Mouse (Mus musculus) hindbrain, embryonic 16.5 days (tissue): Measurements from ENCODE around the gene Pmel. TPM values are rescaled to one million over a fixed set of nuclear protein-coding genes. Genes with fewer than 3 reads are reported as not detected.

Experiments
- ATAC-seq: fragments of 200-750 bp; cut with Nextera tagmentation; 2 replicates; pipeline ENCODE4 v1.8.0; 2017; ENCODE audit warnings: moderate TSS enrichment, moderate library complexity
- H3K27ac ChIP-seq: fragments of 300-500 bp; sonication (generic); 2 replicates; pipeline ENCODE4 v1.5.1; 2014; ENCODE audit warnings: low read depth, mild to moderate bottlenecking, control low read depth, low read length, moderate library complexity
- H3K27me3 ChIP-seq: fragments of 300-500 bp; sonication (generic); replicated peaks from 2 replicates; pipeline ENCODE4 v1.6.1; 2014; ENCODE audit warnings: low read length; ENCODE audit not compliant: control insufficient read depth, insufficient read depth
- H3K36me3 ChIP-seq: fragments of 300-500 bp; sonication (generic); 2 replicates; pipeline ENCODE4 v1.6.1; 2014; ENCODE audit warnings: mild to moderate bottlenecking, low read length, moderate library complexity, mixed read lengths; ENCODE audit not compliant: control insufficient read depth, insufficient read depth
- H3K4me1 ChIP-seq: fragments of 300-500 bp; sonication (generic); 2 replicates; pipeline ENCODE4 v1.6.1; 2014; ENCODE audit warnings: low read depth, low read length; ENCODE audit not compliant: control insufficient read depth, insufficient read depth
- H3K4me2 ChIP-seq: fragments of 300-500 bp; sonication (generic); 2 replicates; pipeline ENCODE4 v1.6.1; 2014; ENCODE audit warnings: mild to moderate bottlenecking, low read length, control low read depth, moderate library complexity
- H3K4me3 ChIP-seq: fragments of 300-500 bp; sonication (generic); 2 replicates; pipeline ENCODE4 v1.5.1; 2014; ENCODE audit warnings: mild to moderate bottlenecking, low read length, control low read depth, moderate library complexity
- H3K9ac ChIP-seq: fragments of 300-500 bp; sonication (generic); 2 replicates; pipeline ENCODE4 v1.6.1; 2014; ENCODE audit warnings: low read depth, mild to moderate bottlenecking, control low read depth, low read length, moderate library complexity
- H3K9me3 ChIP-seq: fragments of 300-500 bp; sonication (generic); 2 replicates; pipeline ENCODE4 v1.6.1; 2014; ENCODE audit warnings: mild to moderate bottlenecking, low read length, moderate library complexity; ENCODE audit not compliant: control insufficient read depth
- whole genome bisulfite sequencing: fragments of 180-500 bp; shearing (Covaris S2); extraction: QIAGEN DNeasy Blood & Tissue Kit; methylation state at CpG from one replicate; pipeline ENCODE4 v1.1.7; 2014; 5-methylcytosine and 5-hydroxymethylcytosine counted together
- polyA plus RNA-seq: library from polyadenylated mRNA; unstranded; fragments of >200 nt; fragmentation: Nextera tagmentation; extraction: Ambion mirVana; gene quantifications from 2 replicates; pipeline ENCODE4 v1.2.1, GENCODE M21; 2015

The Pmel gene
- polyA plus RNA-seq, 1 experiment from 2014 or later, result 0.83 TPM

GRCm38 (mm10) chr10:128665806-128666205 is 38.2 kb upstream of the Pmel start:
- WGBS, result 99% methylated on average over 2 of the region's 2 CpGs
- no peak for ATAC-seq
- Histone ChIP-seq H3K4me2 (no peak overlapping the region), H3K4me1 (peaks cover 5% of the 10 kb centered on the region), H3K9me3 (no peaks in the 10 kb centered on the region), H3K27me3 (no peaks in the 10 kb centered on the region), H3K4me3 (no peak overlapping the region), H3K27ac (no peak overlapping the region), H3K9ac (no peak overlapping the region), H3K36me3 (no peaks in the 10 kb centered on the region)

- H3K9me3 ChIP-seq, result no peaks in the 10 kb centered on the region
- H3K4me1 ChIP-seq, result peaks cover 11% of the 10 kb centered on the region
- under 1% methylated on average over 42 of the region's 42 CpGs for WGBS
- peak overlapping the region; percentile 74 for H3K4me2 ChIP-seq
- peak; percentile 76 for ATAC-seq
- H3K36me3 ChIP-seq, result no peaks in the 10 kb centered on the region
- H3K4me3 ChIP-seq, result peak overlapping the region; percentile 67
- H3K27me3 ChIP-seq, result no peaks in the 10 kb centered on the region
- H3K9ac ChIP-seq, result peak overlapping the region; percentile 78
- peak overlapping the region; percentile 84 for H3K27ac ChIP-seq
Observed at GRCm38 (mm10) chr10:128668790-128669672, 35.0 kb upstream of the Pmel start.

GRCm38 (mm10) chr10:128671148-128671547 is 32.8 kb upstream of the Pmel start:
- Histone ChIP-seq H3K36me3 (no peaks in the 10 kb centered on the region), H3K9me3 (no peaks in the 10 kb centered on the region), H3K9ac (no peak overlapping the region), H3K4me2 (no peak overlapping the region), H3K4me1 (peaks cover 11% of the 10 kb centered on the region), H3K27ac (no peak overlapping the region), H3K27me3 (no peaks in the 10 kb centered on the region), H3K4me3 (no peak overlapping the region)
- WGBS, result 93% methylated on average over 9 of the region's 9 CpGs
- ATAC-seq, result no peak

- peaks cover 6% of the 10 kb centered on the region for H3K4me1 ChIP-seq
- peak within 1 kb of the TSS; percentile 75 for H3K4me3 ChIP-seq
- peak within 1 kb of the TSS; percentile 78 for H3K9ac ChIP-seq
- H3K4me2 ChIP-seq, result peak within 1 kb of the TSS; percentile 94
- H3K27ac ChIP-seq, result peak within 1 kb of the TSS; percentile 71
- no peaks in the 10 kb centered on the region for H3K27me3 ChIP-seq
- no peaks in the 10 kb centered on the region for H3K9me3 ChIP-seq
- H3K36me3 ChIP-seq, result no peaks in the 10 kb centered on the region
- WGBS, result 1% methylated on average over 60 of the region's 60 CpGs
- peak; percentile 94 for ATAC-seq
Observed at GRCm38 (mm10) chr10:128673763-128674468, 30.1 kb upstream of the Pmel start, which contains the start of gene Suox. Gene Suox (minus strand): TSS chr10:128674073.

- Histone ChIP-seq H3K27me3 (no peaks in the 10 kb centered on the region), H3K27ac (peak overlapping the region; percentile 71), H3K9ac (peak overlapping the region; percentile 78), H3K9me3 (no peaks in the 10 kb centered on the region), H3K4me1 (peaks cover 6% of the 10 kb centered on the region), H3K4me3 (peak overlapping the region; percentile 75), H3K4me2 (peak overlapping the region; percentile 94), H3K36me3 (peaks cover 2% of the 10 kb centered on the region)
- WGBS, result 1% methylated on average over 9 of the region's 9 CpGs
- ATAC-seq, result no peak
Observed at GRCm38 (mm10) chr10:128674469-128675008, 29.5 kb upstream of the Pmel start.

- Histone ChIP-seq H3K4me2 (peak overlapping the region; percentile 70), H3K27ac (peak overlapping the region; percentile 97), H3K9ac (peak overlapping the region; percentile 98), H3K27me3 (no peaks in the 10 kb centered on the region), H3K4me1 (peaks cover 7% of the 10 kb centered on the region), H3K9me3 (no peaks in the 10 kb centered on the region), H3K36me3 (no peaks in the 10 kb centered on the region), H3K4me3 (peak overlapping the region; percentile 89)
- 1% methylated on average over 22 of the region's 22 CpGs for WGBS
- no peak for ATAC-seq
Observed at GRCm38 (mm10) chr10:128695411-128695991, 8.5 kb upstream of the Pmel start.

GRCm38 (mm10) chr10:128695992-128696807 is 7.8 kb upstream of the Pmel start, which contains the start of gene Rab5b:
Gene Rab5b (minus strand): TSS chr10:128696264.
- Histone ChIP-seq H3K27me3 (no peaks in the 10 kb centered on the region), H3K4me1 (peaks cover 7% of the 10 kb centered on the region), H3K27ac (peak within 1 kb of the TSS; percentile 97), H3K4me2 (peak within 1 kb of the TSS; percentile 74), H3K36me3 (no peaks in the 10 kb centered on the region), H3K9ac (peak within 1 kb of the TSS; percentile 98), H3K9me3 (no peaks in the 10 kb centered on the region), H3K4me3 (peak within 1 kb of the TSS; percentile 89)
- ATAC-seq, result peak; percentile 99
- WGBS, result 1% methylated on average over 39 of the region's 40 CpGs

- WGBS, result 87% methylated on average over 6 of the region's 6 CpGs
- no peaks in the 10 kb centered on the region for H3K36me3 ChIP-seq
- H3K27me3 ChIP-seq, result no peaks in the 10 kb centered on the region
- peak overlapping the region; percentile 44 for H3K4me3 ChIP-seq
- peaks cover 7% of the 10 kb centered on the region for H3K4me1 ChIP-seq
- no peak for ATAC-seq
- peak overlapping the region; percentile 77; the same call in 1 of the 2 replicates for H3K27ac ChIP-seq
- H3K9ac ChIP-seq, result no peak overlapping the region
- no peaks in the 10 kb centered on the region for H3K9me3 ChIP-seq
- H3K4me2 ChIP-seq, result peak overlapping the region; percentile 74
Observed at GRCm38 (mm10) chr10:128697072-128697725, 6.8 kb upstream of the Pmel start.
